Mouse (Mus musculus) bone marrow, adult 2 months (tissue): ENCODE measurements around the gene Cdc123. TPM values are rescaled to one million over a fixed set of nuclear protein-coding genes. Genes with fewer than 3 reads are reported as not detected.
A peak's percentile ranks its signal among the peaks of the same experiment; 100 is the strongest.
"Not testable (repeated sequence)": the region's sequence is repeated elsewhere in the genome, so short reads cannot be mapped to it uniquely, and the experiment has no call there.

Experiments
- H3K27ac ChIP-seq: fragments of 200-500 bp; 2 replicates; pipeline ENCODE4 v1.5.1; 2012; ENCODE audit warnings: low read depth, mild to moderate bottlenecking, control low read depth, inconsistent platforms, low read length; ENCODE audit not compliant: control insufficient read depth, poor library complexity, insufficient read depth
- H3K4me1 ChIP-seq: fragments of 200-500 bp; 2 replicates; pipeline ENCODE4 v1.6.1; 2011; ENCODE audit warnings: low read length; ENCODE audit not compliant: control insufficient read depth, insufficient read depth
- H3K4me3 ChIP-seq: fragments of 200-500 bp; replicated peaks from 2 replicates; pipeline ENCODE3; 2011; ENCODE audit warnings: mild to moderate bottlenecking, low read depth, low read length, control low read depth; ENCODE audit not compliant: control insufficient read depth
- CTCF ChIP-seq: fragments of 200-500 bp; IDR thresholded peaks from 2 replicates; pipeline ENCODE4 v1.5.1; 2011; ENCODE audit warnings: low read length, control low read depth; ENCODE audit not compliant: control insufficient read depth, insufficient read depth
- POLR2A ChIP-seq: fragments of 200-500 bp; IDR thresholded peaks from 2 replicates; pipeline ENCODE4 v1.6.1; 2011; ENCODE audit warnings: low read depth, mild to moderate bottlenecking, control low read depth, low read length, borderline replicate concordance; ENCODE audit not compliant: control insufficient read depth
- WGBS: fragments of 180-500 bp; shearing (Covaris S2); methylation state at CpG from one replicate; pipeline ENCODE4 v1.1.7; 2018; 5-methylcytosine and 5-hydroxymethylcytosine counted together
- polyA plus RNA-seq: library from polyadenylated mRNA; stranded (reverse); fragments of >200 nt; gene quantifications from 2 replicates; pipeline ENCODE4 v1.2.4, GENCODE M21; 2011; ENCODE audit warnings: low replicate concordance; ENCODE audit not compliant: missing spikeins, insufficient read depth, insufficient read length

The Cdc123 gene
- polyA plus RNA-seq, 1 experiment = 72.0 TPM

DNA sequence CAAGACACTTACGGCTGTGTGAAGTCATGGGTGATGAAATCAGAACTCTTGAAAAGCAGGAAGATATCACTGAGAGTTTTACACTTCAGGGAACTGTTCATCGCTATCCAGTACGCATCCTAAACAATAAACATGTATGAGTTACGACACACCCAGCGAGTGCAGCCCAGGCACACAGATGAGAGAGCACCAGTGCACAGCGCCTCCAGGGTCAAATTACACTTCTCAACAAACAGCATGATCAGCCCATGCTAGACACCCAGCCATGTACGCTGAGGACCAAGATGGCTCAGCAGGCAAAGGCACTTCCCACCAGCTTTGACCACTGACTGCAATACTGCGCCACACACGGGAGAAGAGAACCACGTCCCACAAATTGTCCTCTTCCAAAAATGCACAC is 23.7 kb downstream of the Cdc123 start:
- H3K4me3 ChIP-seq = no peak overlapping the region
- TF ChIP-seq CTCF (no peak), POLR2A (no peak)
- 90% methylated on average over 10 of the region's 10 CpGs for WGBS
- no peak overlapping the region for H3K27ac ChIP-seq
- no peaks in the 10 kb centered on the region; the same call in 1 of the 2 replicates for H3K4me1 ChIP-seq

DNA sequence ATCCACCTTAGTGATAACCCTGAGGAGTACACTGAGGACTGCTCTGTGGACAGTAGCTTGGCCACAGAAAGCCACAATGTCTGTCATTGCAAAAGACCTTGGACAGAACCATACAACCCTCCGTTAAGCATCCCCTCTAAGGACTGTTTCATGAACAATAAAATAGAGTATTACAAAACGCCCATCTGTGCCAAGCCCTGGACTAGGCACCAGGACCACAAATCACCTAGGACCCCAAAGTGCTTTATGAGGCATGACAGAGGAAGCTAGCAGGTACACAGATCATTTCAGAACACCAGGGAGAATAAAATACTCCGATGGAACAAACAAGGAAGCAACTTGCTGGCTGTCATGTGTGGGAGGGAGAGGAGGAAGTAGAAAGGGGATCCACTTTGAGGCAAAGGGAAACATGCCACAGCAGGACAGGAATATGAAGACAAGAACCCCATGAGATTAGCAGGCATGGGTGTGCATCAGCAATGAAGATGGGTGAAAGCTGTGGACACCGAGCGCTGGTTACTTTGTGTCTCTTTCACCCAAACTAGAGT is 33.7 kb downstream of the Cdc123 start:
- WGBS = 64% methylated on average over 5 of the region's 5 CpGs

DNA sequence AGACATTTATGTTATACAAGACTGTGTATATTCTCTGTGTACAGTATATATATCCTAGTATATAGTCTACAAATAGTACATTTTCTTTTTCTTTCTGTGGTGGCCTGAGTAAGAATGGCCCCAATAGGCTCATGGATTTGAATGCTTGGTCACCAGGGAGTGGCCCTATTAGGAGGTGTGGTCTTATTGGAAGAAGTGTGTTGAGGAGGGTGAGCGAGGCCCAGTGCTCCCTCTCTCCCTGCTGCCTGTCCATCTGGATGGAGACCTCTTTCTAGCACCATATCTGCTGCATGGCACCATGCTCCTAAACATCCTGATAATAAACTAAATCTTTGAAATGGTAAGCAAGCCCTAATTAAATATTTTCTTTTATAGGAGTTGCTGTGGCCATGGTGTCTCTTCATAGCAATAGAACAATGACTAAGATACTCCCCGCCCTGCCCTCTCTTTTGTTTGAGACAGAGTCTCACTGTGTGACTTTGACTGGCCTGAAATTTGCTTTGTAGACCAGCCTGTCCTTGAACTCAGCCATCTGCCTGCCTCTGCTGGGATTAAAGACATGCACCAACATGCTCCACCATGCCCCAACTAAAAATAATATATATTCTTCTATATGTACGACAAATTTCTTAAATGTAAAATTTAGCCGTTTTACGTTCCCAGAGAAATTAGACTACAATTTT is 34.8 kb downstream of the Cdc123 start:
- Histone ChIP-seq H3K27ac (no peak overlapping the region), H3K4me1 (peaks cover 2% of the 10 kb centered on the region; the same call in 1 of the 2 replicates), H3K4me3 (no peak overlapping the region)
- 91% methylated on average over 5 of the region's 5 CpGs for WGBS
- no peak for TF ChIP-seq POLR2A
- TF ChIP-seq CTCF = no peak

More for the DNA sequence above, 33.7 kb downstream of the Cdc123 start:
- TF ChIP-seq CTCF (no peak), POLR2A (no peak)
- Histone ChIP-seq H3K4me3 (no peak overlapping the region), H3K27ac (no peak overlapping the region), H3K4me1 (peaks cover 2% of the 10 kb centered on the region; the same call in 1 of the 2 replicates)

DNA sequence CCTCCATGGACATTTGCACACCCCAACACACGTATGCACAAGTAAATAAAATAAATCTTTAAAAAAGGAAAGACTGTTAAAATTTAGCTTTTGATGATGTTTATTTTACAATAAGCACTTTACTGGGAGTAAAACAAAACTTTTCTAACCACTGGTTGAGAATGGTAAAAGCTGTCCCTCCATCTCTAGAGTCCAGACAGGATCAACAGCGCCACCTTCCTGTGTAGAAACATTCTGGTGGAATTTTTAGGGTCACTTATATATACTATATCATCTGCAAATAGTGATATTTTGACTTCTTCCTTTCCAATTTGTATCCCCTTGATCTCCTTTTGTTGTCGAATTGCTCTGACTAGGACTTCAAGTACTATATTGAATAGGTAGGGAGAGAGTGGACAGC is 38.8 kb downstream of the Cdc123 start:
- not testable (repeated sequence) for H3K4me1 ChIP-seq, H3K4me3 ChIP-seq, H3K27ac ChIP-seq
- 74% methylated on average over 3 of the region's 3 CpGs for WGBS
- TF ChIP-seq CTCF = 0 out of 2 replicates have a peak, but pooled peaks have one; percentile 17

DNA sequence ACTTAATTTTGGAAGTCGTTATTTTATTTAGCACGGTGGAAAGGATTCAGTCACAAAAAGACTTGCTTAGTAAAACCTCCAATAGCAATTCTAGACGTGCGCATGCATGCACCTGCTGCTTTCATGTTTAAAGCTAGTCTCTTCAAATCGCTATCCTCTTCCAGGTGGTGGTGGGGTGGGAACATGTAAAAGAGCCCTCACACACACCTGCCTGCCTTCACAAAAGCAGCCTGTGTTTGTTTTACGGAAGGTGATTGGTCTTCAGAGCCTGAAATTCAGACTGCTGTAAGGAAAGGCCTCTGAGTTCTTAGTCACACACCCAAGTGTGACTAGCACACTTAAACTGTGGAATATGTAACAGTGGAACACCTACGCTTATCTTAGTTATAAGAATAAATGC is 39.7 kb downstream of the Cdc123 start:
- no peak for TF ChIP-seq POLR2A
- TF ChIP-seq CTCF = no peak
- Histone ChIP-seq H3K27ac (no peak overlapping the region), H3K4me3 (no peak overlapping the region), H3K4me1 (peaks cover 3% of the 10 kb centered on the region)
- 79% methylated on average over 7 of the region's 7 CpGs for WGBS

DNA sequence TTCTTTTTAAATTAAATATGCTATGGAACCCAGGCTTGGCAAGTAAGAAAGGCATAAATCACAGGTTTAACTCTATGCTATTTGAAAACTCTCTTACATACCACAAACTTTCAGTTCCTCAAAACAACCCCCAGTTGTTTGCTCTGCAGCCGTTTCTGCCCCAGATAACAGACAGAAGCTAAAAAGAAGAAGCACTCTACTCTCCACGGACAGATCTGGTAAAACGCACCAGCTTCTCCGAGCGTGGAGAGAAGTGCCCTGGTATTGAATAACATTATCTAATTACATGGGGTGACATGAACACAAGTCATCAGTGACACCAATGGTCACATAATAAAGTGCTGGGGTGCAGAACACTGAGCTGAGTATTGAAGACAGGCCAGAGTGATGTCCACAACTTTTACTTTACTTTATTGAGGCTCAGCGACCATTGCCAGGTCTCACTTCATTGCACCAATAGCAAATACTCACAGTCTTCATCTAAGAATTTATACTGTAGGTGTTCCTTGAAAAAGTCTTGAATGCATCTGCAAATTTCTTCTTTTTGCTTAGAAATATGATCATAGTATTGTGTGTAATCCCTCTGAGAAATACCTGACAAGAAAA is 40.4 kb downstream of the Cdc123 start:
- TF ChIP-seq POLR2A = no peak
- Histone ChIP-seq H3K4me3 (no peak overlapping the region), H3K4me1 (peaks cover 3% of the 10 kb centered on the region), H3K27ac (no peak overlapping the region; the same call in 1 of the 2 replicates)
- 9% methylated on average over 6 of the region's 6 CpGs for WGBS

DNA sequence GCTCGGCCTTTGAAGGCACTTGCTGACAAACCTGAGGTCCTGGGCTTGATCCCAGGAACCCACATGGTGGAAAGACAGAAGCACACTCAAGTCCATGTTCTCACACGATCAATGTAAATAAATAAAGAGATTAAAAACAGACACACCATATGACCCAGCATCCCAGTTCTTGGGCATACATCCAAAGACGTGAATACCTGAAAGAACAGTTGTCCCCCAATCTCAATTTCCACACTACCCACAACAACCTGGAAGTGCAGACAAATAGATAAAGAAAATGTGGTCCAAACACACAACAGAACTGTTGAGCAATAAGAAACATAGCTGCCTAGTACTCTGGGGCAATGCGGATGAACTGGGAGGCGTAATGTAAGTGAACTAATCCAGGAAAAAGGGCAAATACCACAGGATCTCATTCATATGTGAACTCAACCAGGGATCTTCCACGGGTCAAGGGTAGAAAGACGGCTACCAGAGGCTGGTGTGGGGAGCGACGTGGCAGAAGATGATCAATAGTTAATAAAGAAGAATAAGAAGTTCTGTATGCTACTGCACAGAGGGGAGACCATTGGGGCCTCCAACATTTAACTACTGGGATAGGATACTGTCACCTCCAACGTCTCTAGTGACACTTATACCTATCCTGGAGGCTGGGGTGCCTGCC is 42.9 kb downstream of the Cdc123 start:
- H3K27ac ChIP-seq = peak overlapping the region; percentile 71
- H3K4me1 ChIP-seq = peaks cover 3% of the 10 kb centered on the region
- TF ChIP-seq POLR2A = no peak
- TF ChIP-seq CTCF = no peak
- H3K4me3 ChIP-seq = no peak overlapping the region
- 67% methylated on average over 10 of the region's 10 CpGs for WGBS

DNA sequence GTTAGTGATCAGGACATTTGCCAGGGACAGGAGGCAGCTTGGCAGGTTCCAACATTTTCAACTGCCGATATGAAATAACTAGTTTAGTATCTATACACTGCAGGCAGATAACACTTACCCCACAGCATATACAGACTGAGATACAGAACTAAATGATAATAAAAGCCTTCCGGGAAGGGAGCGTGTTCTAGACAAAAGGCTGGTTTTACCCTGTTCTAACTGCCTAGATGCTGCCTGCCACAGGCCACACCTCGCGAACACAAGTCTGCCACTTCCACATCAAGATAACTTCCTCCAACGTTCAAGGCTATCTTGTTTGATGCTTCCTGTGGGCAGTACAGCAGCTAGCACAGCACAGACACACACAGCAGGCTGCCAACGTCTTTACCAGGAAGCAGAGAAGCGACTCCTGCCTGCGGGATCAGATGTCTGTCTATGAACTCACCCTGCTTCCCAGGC is 43.8 kb downstream of the Cdc123 start:
- Histone ChIP-seq H3K27ac (peak overlapping the region; percentile 71), H3K4me1 (peaks cover 3% of the 10 kb centered on the region), H3K4me3 (peak overlapping the region; percentile 21)
- TF ChIP-seq CTCF (no peak), POLR2A (no peak)
- 7% methylated on average over 9 of the region's 9 CpGs for WGBS
